Mouse (Mus musculus) spleen, adult 2 months (tissue): ENCODE results near the gene Rcan1. TPM values are rescaled to one million over a fixed set of nuclear protein-coding genes. Genes with fewer than 3 reads are reported as not detected.

ENCODE experiments used
- DNase-seq, 2 experiments: peaks; one replicate each; pipeline versions ENCODE4 v3.0.0 to v3.0.0-alpha.2; 2012 to 2021; ENCODE audit warnings: low spot score in 2 of 2, low read depth in 1 of 2
- H3K27ac ChIP-seq: fragments of 200-500 bp; 2 replicates; pipeline ENCODE4 v1.5.1; 2012; ENCODE audit warnings: low read length, inconsistent platforms; ENCODE audit not compliant: insufficient read depth
- H3K27me3 ChIP-seq: fragments of 200-500 bp; 2 replicates; pipeline ENCODE4 v1.6.1; 2012; ENCODE audit warnings: mild to moderate bottlenecking, moderate library complexity, low read length, inconsistent platforms; ENCODE audit not compliant: control insufficient read depth, insufficient read depth
- H3K36me3 ChIP-seq: fragments of 200-500 bp; 2 replicates; pipeline ENCODE4 v1.6.1; 2012; ENCODE audit warnings: mild to moderate bottlenecking, low read length, inconsistent platforms; ENCODE audit not compliant: control insufficient read depth, insufficient read depth
- H3K4me1 ChIP-seq: fragments of 200-500 bp; 2 replicates; pipeline ENCODE4 v1.6.1; 2011; ENCODE audit warnings: inconsistent platforms; ENCODE audit not compliant: control insufficient read depth, insufficient read depth, insufficient read length
- H3K4me3 ChIP-seq: fragments of 200-500 bp; 2 replicates; pipeline ENCODE4 v1.5.1; 2011; ENCODE audit warnings: mild to moderate bottlenecking, inconsistent platforms; ENCODE audit not compliant: insufficient read depth, insufficient read length; ENCODE audit errors: extremely low read depth
- CTCF ChIP-seq: fragments of 200-500 bp; IDR thresholded peaks from 2 replicates; pipeline ENCODE4 v1.5.1; 2011; ENCODE audit warnings: mild to moderate bottlenecking, inconsistent platforms; ENCODE audit not compliant: insufficient read depth, insufficient read length, insufficient replicate concordance; ENCODE audit errors: extremely low read depth
- POLR2A ChIP-seq: fragments of 200-500 bp; IDR thresholded peaks from 2 replicates; pipeline ENCODE4 v1.6.1; 2011; ENCODE audit warnings: low read depth, low read length, inconsistent platforms
- WGBS: fragments of 180-500 bp; shearing (Covaris S2); methylation state at CpG from one replicate; pipeline ENCODE4 v1.1.7; 2018; 5-methylcytosine and 5-hydroxymethylcytosine counted together
- polyA plus RNA-seq: library from polyadenylated mRNA; depleted of rRNA; stranded (reverse); fragments of >200 nt; gene quantifications from 2 replicates; pipeline ENCODE4 v1.2.3, GENCODE M21; 2012

Gene Rcan1
- polyA plus RNA-seq, 1 experiment, result 6.4 TPM

GRCm38 (mm10) chr16:92358734-92359133 lies 111.9 kb downstream of the Rcan1 start:
- H3K27ac ChIP-seq, result no peak overlapping the region
- 53% methylated on average over 9 of the region's 9 CpGs for WGBS
- no peak for DNase-seq
- H3K36me3 ChIP-seq, result no peaks in the 10 kb centered on the region
- H3K27me3 ChIP-seq, result no peaks in the 10 kb centered on the region
- no peak for TF ChIP-seq POLR2A
- TF ChIP-seq CTCF, result no peak
- no peak overlapping the region for H3K4me3 ChIP-seq
- H3K4me1 ChIP-seq, result no peaks in the 10 kb centered on the region

- TF ChIP-seq CTCF, result no peak
- no peak for TF ChIP-seq POLR2A
- no peaks in the 10 kb centered on the region for H3K4me1 ChIP-seq
- 42% methylated on average over 10 of the region's 10 CpGs for WGBS
- H3K36me3 ChIP-seq, result no peaks in the 10 kb centered on the region
- no peaks in the 10 kb centered on the region for H3K27me3 ChIP-seq
- no peak for DNase-seq
- H3K4me3 ChIP-seq, result no peak overlapping the region
- no peak overlapping the region for H3K27ac ChIP-seq
These were observed 113.1 kb downstream of the Rcan1 start for GRCm38 (mm10) chr16:92357566-92357965.

DNA sequence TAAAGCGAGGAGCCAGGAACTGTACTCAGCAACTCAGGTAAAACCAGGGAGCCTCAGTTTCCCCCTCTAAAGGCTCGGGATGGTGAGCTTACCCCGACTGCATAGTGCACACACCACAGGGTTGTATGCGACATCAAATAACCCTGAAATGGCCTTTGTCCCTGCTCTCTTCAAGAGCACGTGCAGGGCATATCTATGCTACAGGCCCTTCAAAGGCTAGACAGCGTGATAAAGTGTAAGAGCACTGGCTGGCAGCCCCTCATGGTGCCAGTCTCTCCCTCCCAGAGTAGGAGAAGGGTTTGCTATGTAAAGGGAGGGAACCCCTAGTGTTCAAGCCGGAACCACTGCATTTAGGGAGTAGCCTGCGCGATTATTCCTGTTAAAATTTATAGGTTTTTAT lies 113.6 kb downstream of the Rcan1 start:
- Histone ChIP-seq H3K27ac (no peak overlapping the region), H3K4me1 (no peaks in the 10 kb centered on the region), H3K36me3 (no peaks in the 10 kb centered on the region), H3K4me3 (no peak overlapping the region), H3K27me3 (no peaks in the 10 kb centered on the region)
- WGBS, result 89% methylated on average over 9 of the region's 9 CpGs
- no peak for DNase-seq
- no peak for TF ChIP-seq POLR2A
- no peak for TF ChIP-seq CTCF

GRCm38 (mm10) chr16:92355982-92356381 lies 114.7 kb downstream of the Rcan1 start:
- WGBS, result 79% methylated on average over 11 of the region's 11 CpGs
- Histone ChIP-seq H3K36me3 (no peaks in the 10 kb centered on the region), H3K27me3 (no peaks in the 10 kb centered on the region), H3K27ac (no peak overlapping the region), H3K4me3 (no peak overlapping the region), H3K4me1 (no peaks in the 10 kb centered on the region)
- TF ChIP-seq CTCF (no peak), POLR2A (no peak)
- no peak for DNase-seq

GRCm38 (mm10) chr16:92355366-92355765 lies 115.3 kb downstream of the Rcan1 start:
- no peak for TF ChIP-seq POLR2A
- no peak for TF ChIP-seq CTCF
- H3K27ac ChIP-seq, result no peak overlapping the region
- DNase-seq, result no peak
- no peaks in the 10 kb centered on the region for H3K4me1 ChIP-seq
- no peaks in the 10 kb centered on the region for H3K36me3 ChIP-seq
- H3K4me3 ChIP-seq, result no peak overlapping the region
- H3K27me3 ChIP-seq, result no peaks in the 10 kb centered on the region
- 65% methylated on average over 5 of the region's 5 CpGs for WGBS

GRCm38 (mm10) chr16:92353897-92354296 lies 116.8 kb downstream of the Rcan1 start:
- TF ChIP-seq CTCF (no peak), POLR2A (no peak)
- no peaks in the 10 kb centered on the region for H3K4me1 ChIP-seq
- no peaks in the 10 kb centered on the region for H3K27me3 ChIP-seq
- WGBS, result 23% methylated on average over 2 of the region's 2 CpGs
- H3K27ac ChIP-seq, result no peak overlapping the region
- H3K4me3 ChIP-seq, result no peak overlapping the region
- H3K36me3 ChIP-seq, result no peaks in the 10 kb centered on the region
- no peak for DNase-seq

GRCm38 (mm10) chr16:92353295-92353694 lies 117.4 kb downstream of the Rcan1 start:
- TF ChIP-seq CTCF, result no peak
- no peak for TF ChIP-seq POLR2A
- Histone ChIP-seq H3K27ac (no peak overlapping the region), H3K4me1 (no peaks in the 10 kb centered on the region), H3K36me3 (no peaks in the 10 kb centered on the region), H3K27me3 (no peaks in the 10 kb centered on the region), H3K4me3 (no peak overlapping the region)
- DNase-seq, result no peak
- 90% methylated on average over 12 of the region's 12 CpGs for WGBS
